Mouse (Mus musculus) midbrain, embryonic 10.5 days (tissue): ENCODE data around the gene Vmn2r8. TPM values are rescaled to one million over a fixed set of nuclear protein-coding genes. Genes with fewer than 3 reads are reported as not detected.
"Not testable (repeated sequence)": the region's sequence is repeated elsewhere in the genome, so short reads cannot be mapped to it uniquely, and the experiment has no call there.

ENCODE experiments used
- DNase-seq: peaks from one replicate; pipeline ENCODE4 v3.0.0-alpha.2; 2017; ENCODE audit warnings: low spot score
- H3K27ac ChIP-seq: fragments of 300-500 bp; sonication (generic); replicated peaks from 2 replicates; pipeline ENCODE4 v1.5.1; 2016; ENCODE audit warnings: mild to moderate bottlenecking
- H3K27me3 ChIP-seq: fragments of 300-500 bp; sonication (generic); 2 replicates; pipeline ENCODE4 v1.6.1; 2016; ENCODE audit warnings: low read depth, mild to moderate bottlenecking; ENCODE audit not compliant: poor library complexity, severe bottlenecking
- H3K36me3 ChIP-seq: fragments of 300-500 bp; sonication (generic); 2 replicates; pipeline ENCODE4 v1.6.1; 2016; ENCODE audit warnings: mild to moderate bottlenecking, moderate library complexity
- H3K4me1 ChIP-seq: fragments of 300-500 bp; sonication (generic); 2 replicates; pipeline ENCODE4 v1.6.1; 2016
- H3K4me3 ChIP-seq: fragments of 300-500 bp; sonication (generic); 2 replicates; pipeline ENCODE4 v1.5.1; 2016; ENCODE audit warnings: mild to moderate bottlenecking, moderate library complexity
- H3K9me3 ChIP-seq: fragments of 300-500 bp; sonication (generic); replicated peaks from 2 replicates; pipeline ENCODE4 v1.6.1; 2016; ENCODE audit warnings: mild to moderate bottlenecking
- WGBS: fragments of 180-500 bp; shearing (Covaris S2); methylation state at CpG from one replicate; pipeline ENCODE4 v1.1.7; 2016; 5-methylcytosine and 5-hydroxymethylcytosine counted together
- polyA plus RNA-seq: library from polyadenylated mRNA; unstranded; fragments of >200 nt; fragmentation: Nextera tagmentation; extraction: Ambion mirVana; gene quantifications from 2 replicates; pipeline ENCODE4 v1.2.1, GENCODE M21; 2016

Vmn2r8 gene
- polyA plus RNA-seq = not detected in 2 replicates

- not testable (repeated sequence) for H3K9me3 ChIP-seq, H3K4me3 ChIP-seq, H3K36me3 ChIP-seq, DNase-seq, H3K4me1 ChIP-seq, H3K27me3 ChIP-seq, H3K27ac ChIP-seq
- 78% methylated on average over 2 of the region's 2 CpGs for WGBS
Observed at GRCm38 (mm10) chr5:108808750-108809149, at the start of gene Vmn2r8. Vmn2r8 (minus strand) TSS chr5:108808850.

GRCm38 (mm10) chr5:108852501-108852900, 43.9 kb upstream of the Vmn2r8 start, which contains the start of gene Vmn2r9:
Vmn2r9 (minus strand) TSS chr5:108852601.
- not testable (repeated sequence) for H3K4me3 ChIP-seq, H3K4me1 ChIP-seq, H3K27me3 ChIP-seq, H3K27ac ChIP-seq, H3K9me3 ChIP-seq, DNase-seq, H3K36me3 ChIP-seq
- 79% methylated on average over 1 of the region's 1 CpGs for WGBS

GRCm38 (mm10) chr5:108849466-108849865, 40.8 kb upstream of the Vmn2r8 start:
- no peak for DNase-seq
- Histone ChIP-seq H3K4me3 (no peak overlapping the region), H3K27ac (no peak overlapping the region), H3K9me3 (no peaks in the 10 kb centered on the region), H3K4me1 (no peaks in the 10 kb centered on the region), H3K36me3 (no peaks in the 10 kb centered on the region), H3K27me3 (no peaks in the 10 kb centered on the region)
- 35% methylated on average over 1 of the region's 1 CpGs for WGBS

- Histone ChIP-seq H3K36me3 (no peaks in the 10 kb centered on the region), H3K27ac (no peak overlapping the region), H3K4me3 (no peak overlapping the region), H3K4me1 (no peaks in the 10 kb centered on the region), H3K9me3 (no peaks in the 10 kb centered on the region), H3K27me3 (no peaks in the 10 kb centered on the region)
- whole genome bisulfite sequencing = 68% methylated on average over 1 of the region's 1 CpGs
- peak; percentile 13 for DNase-seq
Observed at GRCm38 (mm10) chr5:108836156-108836555, 27.5 kb upstream of the Vmn2r8 start.

GRCm38 (mm10) chr5:108823276-108823675, 14.6 kb upstream of the Vmn2r8 start:
- H3K9me3 ChIP-seq = peaks cover 3% of the 10 kb centered on the region; the same call in 1 of the 2 replicates
- no peak overlapping the region for H3K27ac ChIP-seq
- no peaks in the 10 kb centered on the region for H3K36me3 ChIP-seq
- no peak for DNase-seq
- H3K4me3 ChIP-seq = no peak overlapping the region
- no peaks in the 10 kb centered on the region for H3K27me3 ChIP-seq
- WGBS = 88% methylated on average over 2 of the region's 2 CpGs
- no peaks in the 10 kb centered on the region for H3K4me1 ChIP-seq

- H3K36me3 ChIP-seq = no peaks in the 10 kb centered on the region
- H3K9me3 ChIP-seq = no peaks in the 10 kb centered on the region
- WGBS = 56% methylated on average over 1 of the region's 1 CpGs
- DNase-seq = no peak
- no peak overlapping the region for H3K4me3 ChIP-seq
- H3K27ac ChIP-seq = no peak overlapping the region
- H3K4me1 ChIP-seq = no peaks in the 10 kb centered on the region
- no peaks in the 10 kb centered on the region for H3K27me3 ChIP-seq
Observed at GRCm38 (mm10) chr5:108803646-108804045, 5.0 kb downstream of the Vmn2r8 start.

GRCm38 (mm10) chr5:108795263-108795662, 13.4 kb downstream of the Vmn2r8 start, which contains the start of gene Tmed11:
Tmed11 (minus strand) TSS chr5:108795363.
- not testable (repeated sequence) for H3K4me3 ChIP-seq, H3K36me3 ChIP-seq, H3K27ac ChIP-seq, H3K9me3 ChIP-seq, DNase-seq, H3K27me3 ChIP-seq, H3K4me1 ChIP-seq
- WGBS = 77% methylated on average over 2 of the region's 2 CpGs

- not testable (repeated sequence) for H3K27me3 ChIP-seq, H3K27ac ChIP-seq, H3K36me3 ChIP-seq, H3K9me3 ChIP-seq, H3K4me3 ChIP-seq, H3K4me1 ChIP-seq
- WGBS = 50% methylated on average over 1 of the region's 1 CpGs
- peak; percentile 39 for DNase-seq
Observed at GRCm38 (mm10) chr5:108790385-108790784, 18.3 kb downstream of the Vmn2r8 start.

- no peak for DNase-seq
- Histone ChIP-seq H3K4me3 (no peak within 1 kb of the TSS), H3K36me3 (no peaks in the 10 kb centered on the region), H3K27ac (no peak within 1 kb of the TSS), H3K9me3 (peaks cover 4% of the 10 kb centered on the region; the same call in 1 of the 2 replicates), H3K27me3 (no peaks in the 10 kb centered on the region), H3K4me1 (no peaks in the 10 kb centered on the region)
- 75% methylated on average over 40 of the region's 40 CpGs for WGBS
Observed at GRCm38 (mm10) chr5:108774630-108775306, 33.9 kb downstream of the Vmn2r8 start, which contains the start of gene Rnf212. Rnf212 (minus strand) TSS chr5:108774982.

- Histone ChIP-seq H3K36me3 (no peaks in the 10 kb centered on the region), H3K4me3 (no peak overlapping the region), H3K9me3 (no peaks in the 10 kb centered on the region), H3K27me3 (no peaks in the 10 kb centered on the region), H3K4me1 (no peaks in the 10 kb centered on the region), H3K27ac (no peak overlapping the region)
- DNase-seq = no peak
- 85% methylated on average over 2 of the region's 2 CpGs for WGBS
Observed at GRCm38 (mm10) chr5:108760002-108760401, 48.6 kb downstream of the Vmn2r8 start.

GRCm38 (mm10) chr5:108758396-108758795, 50.3 kb downstream of the Vmn2r8 start:
- no peak overlapping the region for H3K4me3 ChIP-seq
- no peaks in the 10 kb centered on the region for H3K36me3 ChIP-seq
- no peak overlapping the region for H3K27ac ChIP-seq
- no peaks in the 10 kb centered on the region for H3K9me3 ChIP-seq
- 65% methylated on average over 3 of the region's 3 CpGs for WGBS
- no peaks in the 10 kb centered on the region for H3K27me3 ChIP-seq
- no peaks in the 10 kb centered on the region for H3K4me1 ChIP-seq
- DNase-seq = peak; percentile 12

- H3K4me3 ChIP-seq, H3K9me3 ChIP-seq, H3K27ac ChIP-seq, H3K4me1 ChIP-seq, DNase-seq, H3K27me3 ChIP-seq, H3K36me3 ChIP-seq: not testable (repeated sequence)
- WGBS = 82% methylated on average over 4 of the region's 4 CpGs
Observed at GRCm38 (mm10) chr5:108751258-108751657, 57.4 kb downstream of the Vmn2r8 start.

GRCm38 (mm10) chr5:108750328-108751210, 58.1 kb downstream of the Vmn2r8 start:
- Histone ChIP-seq H3K4me3 (no peak overlapping the region), H3K36me3 (no peaks in the 10 kb centered on the region), H3K4me1 (no peaks in the 10 kb centered on the region), H3K27ac (no peak overlapping the region), H3K9me3 (no peaks in the 10 kb centered on the region), H3K27me3 (no peaks in the 10 kb centered on the region)
- no peak for DNase-seq
- 78% methylated on average over 5 of the region's 5 CpGs for WGBS
